Mouse (Mus musculus) megakaryocyte, embryonic 14.5 days (primary cell): ENCODE data around the gene Olah. TPM values are rescaled to one million over a fixed set of nuclear protein-coding genes. Genes with fewer than 3 reads are reported as not detected.

Experiments used
- H3K27me3 ChIP-seq: replicated peaks from 2 replicates; pipeline ENCODE3; 2012; ENCODE audit warnings: inconsistent platforms
- H3K36me3 ChIP-seq: replicated peaks from 2 replicates; pipeline ENCODE3; 2012; ENCODE audit warnings: low read length, inconsistent platforms, mixed read lengths
- H3K4me1 ChIP-seq: 2 replicates; pipeline ENCODE4 v1.6.1; 2012; ENCODE audit warnings: inconsistent platforms
- H3K4me3 ChIP-seq: replicated peaks from 2 replicates; pipeline ENCODE3; 2012; ENCODE audit warnings: moderate library complexity, mild to moderate bottlenecking, inconsistent platforms
- H3K9me3 ChIP-seq: 2 replicates; pipeline ENCODE4 v1.6.1; 2012; ENCODE audit warnings: inconsistent platforms
- FLI1 ChIP-seq: IDR thresholded peaks from 2 replicates; pipeline ENCODE4 v1.6.1; 2012; ENCODE audit warnings: low read length, inconsistent platforms, mixed read lengths
- GATA1 ChIP-seq: IDR thresholded peaks from 3 replicates; pipeline ENCODE4 v1.6.1; 2012; ENCODE audit warnings: mixed read lengths, low read length, inconsistent platforms, borderline replicate concordance
- polyA plus RNA-seq: library from polyadenylated mRNA; stranded (reverse); fragments of >175 nt; gene quantifications from 2 replicates; pipeline ENCODE4 v1.2.3, GENCODE M21; 2012; ENCODE audit warnings: low replicate concordance; ENCODE audit not compliant: insufficient read depth

Olah gene
- polyA plus RNA-seq, 1 experiment: not detected

- H3K4me3 ChIP-seq: no peak overlapping the region
- peaks cover 4% of the 10 kb centered on the region; the same call in 1 of the 2 replicates for H3K9me3 ChIP-seq
- no peaks in the 10 kb centered on the region for H3K36me3 ChIP-seq
- H3K4me1 ChIP-seq: 0 out of 2 replicates have a peak, but pooled peaks cover 4% of the 10 kb centered on the region
- TF ChIP-seq GATA1 (no peak), FLI1 (no peak)
- no peaks in the 10 kb centered on the region for H3K27me3 ChIP-seq
These were observed 40.7 kb downstream of the Olah start for GRCm38 (mm10) chr2:3356311-3356710.

- Histone ChIP-seq H3K27me3 (no peaks in the 10 kb centered on the region), H3K36me3 (no peaks in the 10 kb centered on the region), H3K4me3 (no peak overlapping the region), H3K9me3 (peaks cover 4% of the 10 kb centered on the region; the same call in 1 of the 2 replicates), H3K4me1 (0 out of 2 replicates have a peak, but pooled peaks cover 4% of the 10 kb centered on the region)
- TF ChIP-seq FLI1 (no peak), GATA1 (no peak)
These were observed 41.2 kb downstream of the Olah start for GRCm38 (mm10) chr2:3355793-3356192.

GRCm38 (mm10) chr2:3353160-3353559 lies 43.9 kb downstream of the Olah start:
- peaks cover 4% of the 10 kb centered on the region; the same call in 1 of the 2 replicates for H3K9me3 ChIP-seq
- TF ChIP-seq FLI1 (no peak), GATA1 (no peak)
- H3K36me3 ChIP-seq: no peaks in the 10 kb centered on the region
- 0 out of 2 replicates have a peak, but pooled peaks cover 4% of the 10 kb centered on the region for H3K4me1 ChIP-seq
- H3K4me3 ChIP-seq: no peak overlapping the region
- no peaks in the 10 kb centered on the region for H3K27me3 ChIP-seq

DNA sequence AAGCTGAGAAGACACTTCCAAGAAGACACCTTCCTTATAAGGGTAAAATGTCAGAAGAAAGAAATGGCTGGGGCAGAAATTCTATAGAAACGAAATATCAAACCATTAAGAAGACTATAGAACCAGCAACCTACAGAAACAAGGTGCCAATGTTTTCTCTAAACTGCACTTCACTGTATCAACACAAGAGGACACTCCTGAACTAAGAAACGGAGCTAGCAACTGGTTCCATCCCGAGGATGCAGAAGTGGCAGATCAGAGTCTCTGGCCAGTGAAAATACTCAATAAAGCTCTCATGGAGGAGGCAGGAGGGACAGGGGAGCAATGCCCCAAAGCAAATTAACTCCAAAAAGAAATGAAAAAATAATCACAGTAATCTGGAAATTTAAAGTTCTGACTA lies 48.1 kb downstream of the Olah start:
- TF ChIP-seq GATA1 (no peak), FLI1 (no peak)
- Histone ChIP-seq H3K36me3 (no peaks in the 10 kb centered on the region), H3K4me1 (no peaks in the 10 kb centered on the region), H3K4me3 (no peak overlapping the region), H3K27me3 (peaks cover 17% of the 10 kb centered on the region), H3K9me3 (peaks cover 4% of the 10 kb centered on the region; the same call in 1 of the 2 replicates)

DNA sequence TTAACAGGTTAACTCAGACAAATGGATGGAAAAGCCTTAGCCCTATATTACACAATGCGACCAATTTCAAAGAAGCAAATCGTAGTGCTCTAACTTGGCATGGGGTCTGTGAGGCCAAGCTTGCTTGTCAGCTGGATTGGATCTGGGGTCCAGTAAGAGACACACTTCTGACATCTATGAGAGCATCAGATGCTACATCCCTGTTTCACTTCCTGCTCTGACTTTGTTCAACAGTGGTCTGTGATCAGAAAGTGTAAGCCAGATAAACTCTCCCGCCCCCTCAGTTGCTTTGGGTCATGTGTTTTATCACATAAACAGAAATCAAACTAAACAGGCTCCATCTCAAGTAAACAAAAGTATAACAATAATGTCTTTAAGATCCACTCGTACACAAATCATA lies 48.6 kb downstream of the Olah start:
- Histone ChIP-seq H3K4me3 (no peak overlapping the region), H3K4me1 (no peaks in the 10 kb centered on the region), H3K36me3 (no peaks in the 10 kb centered on the region), H3K9me3 (peaks cover 4% of the 10 kb centered on the region; the same call in 1 of the 2 replicates), H3K27me3 (peaks cover 22% of the 10 kb centered on the region)
- TF ChIP-seq GATA1 (no peak), FLI1 (no peak)

GRCm38 (mm10) chr2:3335611-3336301 lies 61.3 kb downstream of the Olah start, which contains the start of gene Acbd7:
Acbd7 (plus strand) TSS chr2:3336168.
- H3K27me3 ChIP-seq: peaks cover 2% of the 10 kb centered on the region
- H3K4me1 ChIP-seq: peaks cover 37% of the 10 kb centered on the region
- H3K9me3 ChIP-seq: no peaks in the 10 kb centered on the region
- no peaks in the 10 kb centered on the region for H3K36me3 ChIP-seq
- TF ChIP-seq GATA1 (no peak), FLI1 (no peak)
- H3K4me3 ChIP-seq: peak within 1 kb of the TSS; percentile 92

GRCm38 (mm10) chr2:3333761-3334160 lies 63.2 kb downstream of the Olah start:
- H3K9me3 ChIP-seq: no peaks in the 10 kb centered on the region
- no peak for TF ChIP-seq GATA1
- no peak for TF ChIP-seq FLI1
- no peak overlapping the region for H3K4me3 ChIP-seq
- H3K27me3 ChIP-seq: peaks cover 2% of the 10 kb centered on the region
- H3K36me3 ChIP-seq: peaks cover 11% of the 10 kb centered on the region
- H3K4me1 ChIP-seq: peaks cover 48% of the 10 kb centered on the region

- H3K36me3 ChIP-seq: peaks cover 22% of the 10 kb centered on the region
- TF ChIP-seq GATA1: no peak
- TF ChIP-seq FLI1: no peak
- H3K27me3 ChIP-seq: peaks cover 2% of the 10 kb centered on the region
- peaks cover 45% of the 10 kb centered on the region for H3K4me1 ChIP-seq
- no peaks in the 10 kb centered on the region for H3K9me3 ChIP-seq
- H3K4me3 ChIP-seq: peak within 1 kb of the TSS; percentile 94
These were observed 64.3 kb downstream of the Olah start, which contains the start of gene Rpp38 for GRCm38 (mm10) chr2:3332484-3333242. Rpp38 (minus strand) TSS chr2:3332643.

- Histone ChIP-seq H3K4me3 (peak overlapping the region; percentile 94), H3K9me3 (no peaks in the 10 kb centered on the region), H3K4me1 (peaks cover 48% of the 10 kb centered on the region), H3K36me3 (peaks cover 27% of the 10 kb centered on the region), H3K27me3 (no peaks in the 10 kb centered on the region)
- TF ChIP-seq FLI1 (no peak), GATA1 (no peak)
These were observed 65.0 kb downstream of the Olah start for GRCm38 (mm10) chr2:3332056-3332455.

GRCm38 (mm10) chr2:3331071-3331703 lies 65.8 kb downstream of the Olah start:
- Histone ChIP-seq H3K36me3 (peaks cover 35% of the 10 kb centered on the region), H3K4me3 (peak overlapping the region; percentile 94), H3K4me1 (peaks cover 54% of the 10 kb centered on the region), H3K27me3 (no peaks in the 10 kb centered on the region), H3K9me3 (no peaks in the 10 kb centered on the region)
- TF ChIP-seq GATA1 (no peak), FLI1 (no peak)
